Mouse (Mus musculus) kidney, embryonic 16.5 days (tissue): ENCODE results near the gene Pnpla5. TPM values are rescaled to one million over a fixed set of nuclear protein-coding genes. Genes with fewer than 3 reads are reported as not detected.
"Not testable (repeated sequence)": the region's sequence is repeated elsewhere in the genome, so short reads cannot be mapped to it uniquely, and the experiment has no call there.

ENCODE experiments used
- ATAC-seq: fragments of 200-750 bp; cut with Nextera tagmentation; 2 replicates; pipeline ENCODE4 v1.8.0; 2017; ENCODE audit warnings: moderate TSS enrichment; ENCODE audit not compliant: low FRiP score, low TSS enrichment
- H3K27ac ChIP-seq: fragments of 300-500 bp; sonication (generic); 2 replicates; pipeline ENCODE4 v1.5.1; 2014; ENCODE audit warnings: low read length
- H3K27me3 ChIP-seq: fragments of 300-500 bp; sonication (generic); 2 replicates; pipeline ENCODE4 v1.6.1; 2014; ENCODE audit warnings: low read length, control low read depth, mixed read lengths; ENCODE audit not compliant: insufficient read depth
- H3K36me3 ChIP-seq: fragments of 300-500 bp; sonication (generic); 2 replicates; pipeline ENCODE4 v1.6.1; 2014; ENCODE audit warnings: low read length, control low read depth, mixed read lengths; ENCODE audit not compliant: insufficient read depth
- H3K4me1 ChIP-seq: fragments of 300-500 bp; sonication (generic); 2 replicates; pipeline ENCODE4 v1.6.1; 2014; ENCODE audit warnings: low read length, control low read depth, mixed read lengths; ENCODE audit not compliant: insufficient read depth
- H3K4me2 ChIP-seq: fragments of 300-500 bp; sonication (generic); replicated peaks from 2 replicates; pipeline ENCODE4 v1.6.1; 2014; ENCODE audit warnings: low read depth, low read length
- H3K4me3 ChIP-seq: fragments of 300-500 bp; sonication (generic); 2 replicates; pipeline ENCODE4 v1.5.1; 2014; ENCODE audit warnings: mild to moderate bottlenecking, low read length
- H3K9ac ChIP-seq: fragments of 300-500 bp; sonication (generic); replicated peaks from 2 replicates; pipeline ENCODE4 v1.6.1; 2014; ENCODE audit warnings: low read length
- H3K9me3 ChIP-seq: fragments of 300-500 bp; sonication (generic); 2 replicates; pipeline ENCODE4 v1.6.1; 2016; ENCODE audit warnings: low read length, control low read depth
- WGBS: fragments of 180-500 bp; shearing (Covaris S2); extraction: QIAGEN DNeasy Blood & Tissue Kit; methylation state at CpG from one replicate; pipeline ENCODE4 v1.1.7; 2014; 5-methylcytosine and 5-hydroxymethylcytosine counted together
- polyA plus RNA-seq: library from polyadenylated mRNA; unstranded; fragments of >200 nt; fragmentation: Nextera tagmentation; extraction: Ambion mirVana; gene quantifications from 2 replicates; pipeline ENCODE4 v1.2.1, GENCODE M21; 2015

Gene Pnpla5
- not detected in 2 replicates for polyA plus RNA-seq

- H3K9ac ChIP-seq = no peak within 1 kb of the TSS
- no peak for ATAC-seq
- 63% methylated on average over 8 of the region's 8 CpGs for WGBS
Measured at GRCm38 (mm10) chr15:84123075-84123474, at the start of gene Pnpla5. Pnpla5 (minus strand) TSS chr15:84123175.

GRCm38 (mm10) chr15:84171166-84171565, 48.2 kb upstream of the Pnpla5 start:
- 86% methylated on average over 7 of the region's 7 CpGs for WGBS

More at GRCm38 (mm10) chr15:84123075-84123474, at the start of gene Pnpla5:
- no peak within 1 kb of the TSS for H3K4me3 ChIP-seq
- H3K27ac ChIP-seq = no peak within 1 kb of the TSS
- H3K9me3 ChIP-seq = no peaks in the 10 kb centered on the region
- H3K27me3 ChIP-seq = no peaks in the 10 kb centered on the region
- no peaks in the 10 kb centered on the region for H3K36me3 ChIP-seq
- H3K4me1 ChIP-seq = no peaks in the 10 kb centered on the region
- no peak within 1 kb of the TSS for H3K4me2 ChIP-seq

GRCm38 (mm10) chr15:84169511-84169910, 46.5 kb upstream of the Pnpla5 start:
- H3K9me3 ChIP-seq = no peaks in the 10 kb centered on the region
- no peak overlapping the region for H3K4me2 ChIP-seq
- 50% methylated on average over 1 of the region's 1 CpGs for WGBS
- H3K4me1 ChIP-seq = peaks cover 16% of the 10 kb centered on the region
- H3K27me3 ChIP-seq = peaks cover 15% of the 10 kb centered on the region; the same call in 1 of the 2 replicates
- H3K4me3 ChIP-seq = no peak overlapping the region
- ATAC-seq = no peak
- H3K36me3 ChIP-seq = no peaks in the 10 kb centered on the region
- no peak overlapping the region for H3K27ac ChIP-seq
- H3K9ac ChIP-seq = no peak overlapping the region

More at GRCm38 (mm10) chr15:84171166-84171565, 48.2 kb upstream of the Pnpla5 start:
- no peak overlapping the region for H3K4me2 ChIP-seq
- no peak overlapping the region for H3K27ac ChIP-seq
- H3K4me1 ChIP-seq = peaks cover 16% of the 10 kb centered on the region
- no peak for ATAC-seq
- no peak overlapping the region for H3K4me3 ChIP-seq
- H3K9me3 ChIP-seq = no peaks in the 10 kb centered on the region
- no peaks in the 10 kb centered on the region for H3K36me3 ChIP-seq
- no peak overlapping the region for H3K9ac ChIP-seq
- H3K27me3 ChIP-seq = peaks cover 15% of the 10 kb centered on the region; the same call in 1 of the 2 replicates

GRCm38 (mm10) chr15:84168170-84169161, 45.5 kb upstream of the Pnpla5 start:
- peaks cover 15% of the 10 kb centered on the region; the same call in 1 of the 2 replicates for H3K27me3 ChIP-seq
- H3K27ac ChIP-seq = no peak overlapping the region
- H3K36me3 ChIP-seq = no peaks in the 10 kb centered on the region
- peaks cover 16% of the 10 kb centered on the region for H3K4me1 ChIP-seq
- H3K9ac ChIP-seq = peak overlapping the region; percentile 64
- peak overlapping the region; percentile 97 for H3K4me2 ChIP-seq
- ATAC-seq = peak; percentile 7; the same call in 1 of the 2 replicates
- no peaks in the 10 kb centered on the region for H3K9me3 ChIP-seq
- H3K4me3 ChIP-seq = peak overlapping the region; percentile 58
- 1% methylated on average over 28 of the region's 28 CpGs for WGBS

DNA sequence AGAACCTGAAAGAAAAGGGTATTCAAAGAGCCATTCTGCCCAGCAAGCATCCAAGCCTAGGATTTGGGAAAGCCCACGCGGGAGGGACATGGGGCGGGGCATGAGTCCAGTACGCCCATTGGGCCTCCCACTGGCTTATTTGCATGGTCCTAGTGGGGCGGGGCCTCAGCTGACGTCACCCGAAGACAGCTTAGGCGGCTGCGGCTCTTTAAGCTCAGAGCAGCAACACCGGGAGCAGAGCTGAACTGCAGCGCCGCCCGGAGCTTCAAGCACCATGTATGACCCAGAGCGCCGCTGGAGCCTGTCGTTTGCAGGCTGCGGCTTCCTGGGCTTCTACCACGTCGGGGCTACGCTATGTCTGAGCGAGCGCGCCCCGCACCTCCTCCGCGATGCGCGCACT, 44.6 kb upstream of the Pnpla5 start, which contains the start of gene Pnpla3:
Pnpla3 (plus strand) TSS at position 238 of the 400 bp plus-strand sequence.
- Histone ChIP-seq H3K9me3 (no peaks in the 10 kb centered on the region), H3K4me2 (peak within 1 kb of the TSS; percentile 97), H3K4me3 (peak within 1 kb of the TSS; percentile 58), H3K27me3 (peaks cover 15% of the 10 kb centered on the region; the same call in 1 of the 2 replicates), H3K9ac (peak within 1 kb of the TSS; percentile 64), H3K4me1 (peaks cover 16% of the 10 kb centered on the region), H3K36me3 (no peaks in the 10 kb centered on the region), H3K27ac (no peak within 1 kb of the TSS)
- peak; percentile 98 for ATAC-seq
- 0% methylated on average over 28 of the region's 28 CpGs for WGBS

DNA sequence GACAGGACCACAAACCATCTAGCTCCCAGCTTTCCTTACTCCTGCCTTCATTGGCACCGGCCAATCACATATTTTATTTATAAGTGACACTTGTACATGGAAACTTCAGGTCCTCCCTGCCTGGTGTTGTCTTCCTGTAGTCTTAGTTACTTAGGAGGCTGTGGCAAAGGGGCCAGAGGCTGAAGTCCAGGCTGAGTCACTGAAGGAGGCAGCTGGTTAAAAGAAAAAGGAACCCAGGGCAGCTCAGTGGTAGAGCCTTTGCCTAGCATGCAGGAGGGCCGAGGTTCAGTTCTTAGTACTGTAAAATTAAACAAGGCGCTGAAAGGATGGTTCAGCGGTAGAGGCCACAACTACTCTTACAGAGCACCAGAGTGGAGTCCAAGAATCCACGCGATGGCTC, 43.8 kb upstream of the Pnpla5 start:
- H3K4me3 ChIP-seq = no peak overlapping the region
- no peak for ATAC-seq
- H3K27me3 ChIP-seq = peaks cover 15% of the 10 kb centered on the region; the same call in 1 of the 2 replicates
- H3K4me1 ChIP-seq = peaks cover 16% of the 10 kb centered on the region
- no peak overlapping the region for H3K4me2 ChIP-seq
- WGBS = 70% methylated on average over 6 of the region's 6 CpGs
- H3K36me3 ChIP-seq = no peaks in the 10 kb centered on the region
- no peak overlapping the region for H3K9ac ChIP-seq
- H3K9me3 ChIP-seq = no peaks in the 10 kb centered on the region
- no peak overlapping the region for H3K27ac ChIP-seq

DNA sequence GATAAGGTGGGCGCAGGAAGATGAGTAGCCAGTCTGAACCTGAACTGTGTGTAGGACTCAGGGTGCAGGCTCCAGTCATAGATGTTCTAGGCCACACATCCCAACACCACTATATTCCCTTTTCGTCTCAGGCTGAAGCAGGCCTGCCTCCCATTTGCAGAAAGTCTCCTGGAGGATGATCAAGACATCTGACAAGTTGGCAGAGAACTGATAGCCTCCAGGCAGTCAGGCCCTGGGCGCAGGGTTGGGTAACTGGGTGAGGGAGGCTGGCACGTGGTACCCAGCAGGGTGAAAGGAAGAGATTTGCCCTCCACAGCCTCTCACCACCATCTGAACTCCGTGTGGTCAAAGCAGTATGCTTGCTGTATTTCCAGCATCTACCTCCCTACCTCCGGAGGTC, 38.9 kb upstream of the Pnpla5 start:
- no peak overlapping the region for H3K27ac ChIP-seq
- no peaks in the 10 kb centered on the region for H3K4me1 ChIP-seq
- H3K27me3 ChIP-seq = no peaks in the 10 kb centered on the region
- H3K9me3 ChIP-seq = no peaks in the 10 kb centered on the region
- no peak overlapping the region for H3K4me3 ChIP-seq
- H3K36me3 ChIP-seq = no peaks in the 10 kb centered on the region
- H3K9ac ChIP-seq = no peak overlapping the region
- no peak for ATAC-seq
- no peak overlapping the region for H3K4me2 ChIP-seq
- 80% methylated on average over 6 of the region's 6 CpGs for WGBS

GRCm38 (mm10) chr15:84157530-84157929, 34.6 kb upstream of the Pnpla5 start:
- not testable (repeated sequence) for H3K9ac ChIP-seq, H3K4me1 ChIP-seq, H3K27me3 ChIP-seq, H3K9me3 ChIP-seq, H3K4me2 ChIP-seq, ATAC-seq, H3K36me3 ChIP-seq, H3K27ac ChIP-seq, H3K4me3 ChIP-seq
- 74% methylated on average over 6 of the region's 6 CpGs for WGBS

GRCm38 (mm10) chr15:84156158-84156557, 33.2 kb upstream of the Pnpla5 start:
- H3K36me3 ChIP-seq = no peaks in the 10 kb centered on the region
- H3K4me1 ChIP-seq = no peaks in the 10 kb centered on the region
- WGBS = 75% methylated on average over 2 of the region's 2 CpGs
- no peak overlapping the region for H3K9ac ChIP-seq
- ATAC-seq = no peak
- H3K9me3 ChIP-seq = no peaks in the 10 kb centered on the region
- H3K4me3 ChIP-seq = no peak overlapping the region
- no peaks in the 10 kb centered on the region for H3K27me3 ChIP-seq
- no peak overlapping the region for H3K27ac ChIP-seq
- no peak overlapping the region for H3K4me2 ChIP-seq

GRCm38 (mm10) chr15:84140929-84141328, 18.0 kb upstream of the Pnpla5 start:
- no peak overlapping the region for H3K4me3 ChIP-seq
- no peak overlapping the region for H3K27ac ChIP-seq
- no peaks in the 10 kb centered on the region for H3K4me1 ChIP-seq
- no peak for ATAC-seq
- H3K27me3 ChIP-seq = no peaks in the 10 kb centered on the region
- H3K4me2 ChIP-seq = no peak overlapping the region
- H3K9me3 ChIP-seq = no peaks in the 10 kb centered on the region
- H3K9ac ChIP-seq = no peak overlapping the region
- 74% methylated on average over 5 of the region's 5 CpGs for WGBS
- no peaks in the 10 kb centered on the region for H3K36me3 ChIP-seq
